Mouse (Mus musculus) hindbrain, postnatal 0 days (tissue): Measurements from ENCODE around the gene Foxi3. TPM values are rescaled to one million over a fixed set of nuclear protein-coding genes. Genes with fewer than 3 reads are reported as not detected.

Experiments
- ATAC-seq: fragments of 200-750 bp; cut with Nextera tagmentation; 2 replicates; pipeline ENCODE4 v1.8.0; 2017; ENCODE audit warnings: mild to moderate bottlenecking, moderate TSS enrichment, moderate library complexity
- DNase-seq: peaks from one replicate; pipeline ENCODE4 v3.0.0-alpha.2; 2015; ENCODE audit warnings: low spot score
- H3K27ac ChIP-seq: fragments of 300-500 bp; sonication (generic); 2 replicates; pipeline ENCODE4 v1.5.1; 2014; ENCODE audit warnings: mild to moderate bottlenecking
- H3K27me3 ChIP-seq: fragments of 300-500 bp; sonication (generic); 2 replicates; pipeline ENCODE4 v1.6.1; 2014; ENCODE audit warnings: low read length, mixed read lengths; ENCODE audit not compliant: insufficient read depth
- H3K36me3 ChIP-seq: fragments of 300-500 bp; sonication (generic); 2 replicates; pipeline ENCODE4 v1.6.1; 2014; ENCODE audit warnings: low read length, mixed read lengths; ENCODE audit not compliant: insufficient read depth
- H3K4me1 ChIP-seq: fragments of 300-500 bp; sonication (generic); 2 replicates; pipeline ENCODE4 v1.6.1; 2014; ENCODE audit warnings: antibody characterized with exemption, low read length, mixed read lengths; ENCODE audit not compliant: insufficient read depth
- H3K4me2 ChIP-seq: fragments of 300-500 bp; sonication (generic); 2 replicates; pipeline ENCODE4 v1.6.1; 2014; ENCODE audit warnings: low read depth, mild to moderate bottlenecking, low read length, moderate library complexity, mixed read lengths
- H3K4me3 ChIP-seq: fragments of 300-500 bp; sonication (generic); 2 replicates; pipeline ENCODE4 v1.5.1; 2014; ENCODE audit warnings: low read length
- H3K9ac ChIP-seq: fragments of 300-500 bp; sonication (generic); replicated peaks from 2 replicates; pipeline ENCODE4 v1.6.1; 2014; ENCODE audit warnings: mild to moderate bottlenecking, low read length, moderate library complexity, mixed read lengths
- H3K9me3 ChIP-seq: fragments of 300-500 bp; sonication (generic); 2 replicates; pipeline ENCODE4 v1.6.1; 2016; ENCODE audit warnings: low read length, mixed read lengths
- CTCF ChIP-seq: IDR thresholded peaks from 2 replicates; pipeline ENCODE4 v1.5.1; 2016; ENCODE audit warnings: antibody characterized with exemption, control low read depth, low read depth
- WGBS: fragments of 180-500 bp; shearing (Covaris S2); extraction: QIAGEN DNeasy Blood & Tissue Kit; methylation state at CpG from one replicate; pipeline ENCODE4 v1.1.7; 2014; 5-methylcytosine and 5-hydroxymethylcytosine counted together
- polyA plus RNA-seq: library from polyadenylated mRNA; unstranded; fragments of >200 nt; fragmentation: Nextera tagmentation; extraction: Ambion mirVana; gene quantifications from 2 replicates; pipeline ENCODE4 v1.2.1, GENCODE M21; 2015
- total RNA-seq: library from RNA; depleted of rRNA; stranded (reverse); fragments of >200 nt; gene quantifications from 2 replicates; pipeline ENCODE4 v1.2.3, GENCODE M21; 2014

Foxi3 gene
- total and polyA plus RNA-seq, 2 experiments from 2014 or later: not detected

- DNase-seq: peak; percentile 79
- WGBS: 4% methylated on average over 22 of the region's 22 CpGs
- Histone ChIP-seq H3K4me2 (peak overlapping the region; percentile 40), H3K36me3 (no peaks in the 10 kb centered on the region), H3K4me1 (no peaks in the 10 kb centered on the region), H3K4me3 (no peak overlapping the region), H3K27ac (peak overlapping the region; percentile 55), H3K9ac (peak overlapping the region; percentile 30; the same call in 1 of the 2 replicates), H3K9me3 (no peaks in the 10 kb centered on the region), H3K27me3 (no peaks in the 10 kb centered on the region)
- TF ChIP-seq CTCF: peak; percentile 79
- ATAC-seq: peak; percentile 82
Observed at GRCm38 (mm10) chr6:70921274-70922074, 34.9 kb upstream of the Foxi3 start.

GRCm38 (mm10) chr6:70931801-70932200, 24.5 kb upstream of the Foxi3 start:
- DNase-seq: no peak
- H3K36me3 ChIP-seq: no peaks in the 10 kb centered on the region
- H3K4me2 ChIP-seq: no peak overlapping the region
- H3K4me1 ChIP-seq: no peaks in the 10 kb centered on the region
- no peak for ATAC-seq
- no peak overlapping the region for H3K9ac ChIP-seq
- no peaks in the 10 kb centered on the region for H3K9me3 ChIP-seq
- H3K27ac ChIP-seq: no peak overlapping the region
- no peak overlapping the region for H3K4me3 ChIP-seq
- TF ChIP-seq CTCF: no peak
- no peaks in the 10 kb centered on the region for H3K27me3 ChIP-seq
- 82% methylated on average over 2 of the region's 2 CpGs for WGBS

- no peak for DNase-seq
Observed at GRCm38 (mm10) chr6:70953274-70953673, 3.1 kb upstream of the Foxi3 start.

GRCm38 (mm10) chr6:70954040-70954439, 2.3 kb upstream of the Foxi3 start:
- peak; percentile 67 for DNase-seq

More at GRCm38 (mm10) chr6:70953274-70953673, 3.1 kb upstream of the Foxi3 start:
- Histone ChIP-seq H3K27me3 (peaks cover 41% of the 10 kb centered on the region), H3K9me3 (no peaks in the 10 kb centered on the region), H3K4me3 (no peak overlapping the region), H3K4me1 (peaks cover 5% of the 10 kb centered on the region; the same call in 1 of the 2 replicates), H3K27ac (no peak overlapping the region), H3K9ac (no peak overlapping the region), H3K4me2 (no peak overlapping the region), H3K36me3 (no peaks in the 10 kb centered on the region)
- 79% methylated on average over 7 of the region's 7 CpGs for WGBS
- no peak for TF ChIP-seq CTCF
- no peak for ATAC-seq

GRCm38 (mm10) chr6:70955291-70955800, 985 bp upstream of the Foxi3 start:
- TF ChIP-seq CTCF: no peak
- peaks cover 47% of the 10 kb centered on the region for H3K27me3 ChIP-seq
- no peak overlapping the region for H3K4me3 ChIP-seq
- no peak overlapping the region for H3K9ac ChIP-seq
- H3K27ac ChIP-seq: no peak overlapping the region
- 2% methylated on average over 14 of the region's 14 CpGs for WGBS
- DNase-seq (no peak), ATAC-seq (no peak)
- peaks cover 5% of the 10 kb centered on the region; the same call in 1 of the 2 replicates for H3K4me1 ChIP-seq
- H3K9me3 ChIP-seq: no peaks in the 10 kb centered on the region
- H3K36me3 ChIP-seq: no peaks in the 10 kb centered on the region
- H3K4me2 ChIP-seq: no peak overlapping the region

More at GRCm38 (mm10) chr6:70954040-70954439, 2.3 kb upstream of the Foxi3 start:
- no peak overlapping the region for H3K4me3 ChIP-seq
- H3K36me3 ChIP-seq: no peaks in the 10 kb centered on the region
- no peak overlapping the region for H3K4me2 ChIP-seq
- H3K9me3 ChIP-seq: no peaks in the 10 kb centered on the region
- peaks cover 47% of the 10 kb centered on the region for H3K27me3 ChIP-seq
- WGBS: 13% methylated on average over 6 of the region's 6 CpGs
- no peak overlapping the region for H3K9ac ChIP-seq
- no peak overlapping the region for H3K27ac ChIP-seq
- H3K4me1 ChIP-seq: peaks cover 5% of the 10 kb centered on the region; the same call in 1 of the 2 replicates
- no peak for ATAC-seq
- peak; percentile 60 for TF ChIP-seq CTCF

- Histone ChIP-seq H3K9me3 (no peaks in the 10 kb centered on the region), H3K4me2 (peak overlapping the region; percentile 84), H3K27me3 (peaks cover 50% of the 10 kb centered on the region), H3K36me3 (no peaks in the 10 kb centered on the region), H3K4me1 (peaks cover 5% of the 10 kb centered on the region; the same call in 1 of the 2 replicates), H3K9ac (no peak overlapping the region), H3K27ac (no peak overlapping the region), H3K4me3 (peak overlapping the region; percentile 39)
- no peak for TF ChIP-seq CTCF
- no peak for DNase-seq
- WGBS: under 1% methylated on average over 12 of the region's 12 CpGs
- no peak for ATAC-seq
Observed at GRCm38 (mm10) chr6:70955841-70956240, 490 bp upstream of the Foxi3 start.
